Mouse (Mus musculus): Measurements from ENCODE around the gene Dram1. TPM values are rescaled to one million over a fixed set of nuclear protein-coding genes. Genes with fewer than 3 reads are reported as not detected.

Gene Dram1
- polyA plus RNA-seq, 1 experiment from 2014 or later = 2.7 TPM

DNA sequence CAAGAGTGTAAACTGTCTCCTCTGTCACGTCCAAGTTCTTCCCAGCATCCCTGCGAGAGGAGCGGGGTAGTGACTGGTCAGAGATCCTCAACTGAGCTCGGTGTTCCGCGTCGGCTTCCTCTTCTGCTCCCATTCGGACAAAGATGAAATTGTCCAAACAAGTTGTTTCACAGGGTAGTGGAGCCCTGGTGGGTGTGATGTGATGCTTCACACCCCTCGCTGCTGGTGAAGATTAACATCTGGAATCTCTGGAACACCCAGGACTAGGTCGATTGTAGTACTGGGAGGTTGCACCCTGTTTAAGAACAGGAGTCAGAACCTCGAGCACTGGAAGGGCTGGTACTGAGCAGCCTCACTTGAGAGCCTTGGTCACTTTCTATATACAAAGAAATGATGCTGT lies 75.8 kb downstream of the Dram1 start:
- in situ Hi-C loops (cut with MboI; ENCODE audit: low pct_unique_long_range_greater_than_20kb) = loop anchor here (5.0 to 10.0 kb wide), 3 partner anchors 138 to 651 kb away; partner anchors contain the start of gene Igf1
- TF ChIP-seq CTCF (IDR thresholded peaks at IDR 0.05) = no peak
- DNase-seq (ENCODE audit: low read depth, low spot score) (no peak), ATAC-seq (no peak)
- ChIA-PET POLR2A (no interaction called here), CTCF (interaction anchor here (2.0 kb wide), 1 partner anchor 707 kb away, joined by 8 read pairs; no protein-coding TSS in a partner anchor)
- no peaks in the 10 kb centered on the region for H3K27me3 ChIP-seq

DNA sequence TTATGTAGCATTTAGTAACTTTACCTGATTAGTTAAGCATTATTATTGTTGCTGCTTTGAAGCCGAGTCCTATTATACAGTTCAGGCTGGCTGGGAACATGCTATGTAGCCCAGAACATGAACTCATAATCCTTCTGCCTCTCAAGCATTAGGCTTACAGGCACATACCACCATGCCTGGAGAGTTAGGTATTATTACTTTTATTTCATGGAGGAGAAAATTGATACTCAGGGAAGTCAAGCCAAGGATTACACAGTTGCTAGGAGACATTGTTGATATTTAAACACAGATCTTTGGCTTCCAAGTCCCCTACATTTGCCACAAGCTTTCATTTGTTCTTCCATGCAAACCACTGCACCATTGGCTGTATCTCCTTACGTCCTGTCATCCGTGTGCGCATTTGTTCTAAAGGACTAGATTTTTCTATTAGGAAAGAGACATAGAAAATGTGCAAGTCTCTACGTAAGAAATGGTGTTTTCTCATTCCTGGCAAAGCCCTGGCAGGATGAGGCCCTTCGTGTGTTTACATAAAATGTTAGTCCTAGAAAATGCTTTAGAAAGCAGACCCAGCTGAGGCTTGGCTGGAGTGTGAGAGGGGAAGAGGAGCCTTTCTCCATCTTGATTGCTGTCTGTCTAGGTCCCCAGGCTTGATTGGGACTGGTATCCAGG lies 76.9 kb downstream of the Dram1 start:
- TF ChIP-seq CTCF (IDR thresholded peaks at IDR 0.05) = no peak
- ChIA-PET CTCF (no interaction called here), POLR2A (interaction anchor here (0.6 kb wide), 1 partner anchor 128 kb away, joined by 3 read pairs; no protein-coding TSS in a partner anchor)
- DNase-seq (ENCODE audit: low read depth, low spot score) (no peak), ATAC-seq (no peak)
- no peaks in the 10 kb centered on the region for H3K27me3 ChIP-seq
- in situ Hi-C loops (cut with MboI; ENCODE audit: low pct_unique_long_range_greater_than_20kb) = loop anchor here (5.0 to 10.0 kb wide), 3 partner anchors 137 to 650 kb away; partner anchors contain the start of gene Igf1

DNA sequence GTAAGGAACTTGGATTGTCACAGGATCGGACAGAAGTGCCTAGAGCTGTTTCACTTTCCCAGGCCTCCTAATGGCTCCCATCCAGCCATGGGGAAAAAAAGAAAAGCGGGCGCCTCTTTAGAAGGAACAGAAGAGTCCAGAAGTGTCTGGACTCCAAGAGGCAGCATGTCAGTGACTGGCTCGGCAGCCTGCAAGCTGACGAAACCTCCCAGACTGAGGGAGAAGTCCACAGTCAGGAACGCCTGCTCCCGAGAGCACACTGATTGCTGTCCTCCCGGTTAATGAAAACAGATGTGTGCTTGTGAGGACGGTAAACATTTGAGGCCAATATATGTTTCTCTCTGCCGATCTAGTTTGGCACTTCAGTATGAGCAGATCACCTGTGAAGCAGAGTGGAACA lies 81.9 kb downstream of the Dram1 start:
- DNase-seq (ENCODE audit: low read depth, low spot score) (no peak), ATAC-seq (no peak)
- CTCF ChIA-PET = no interaction called here
- no peak for TF ChIP-seq CTCF (IDR thresholded peaks at IDR 0.05)
- POLR2A ChIA-PET = no interaction called here
- in situ Hi-C loops (cut with MboI; ENCODE audit: low pct_unique_long_range_greater_than_20kb) = no loop called here
- H3K27me3 ChIP-seq = no peaks in the 10 kb centered on the region

DNA sequence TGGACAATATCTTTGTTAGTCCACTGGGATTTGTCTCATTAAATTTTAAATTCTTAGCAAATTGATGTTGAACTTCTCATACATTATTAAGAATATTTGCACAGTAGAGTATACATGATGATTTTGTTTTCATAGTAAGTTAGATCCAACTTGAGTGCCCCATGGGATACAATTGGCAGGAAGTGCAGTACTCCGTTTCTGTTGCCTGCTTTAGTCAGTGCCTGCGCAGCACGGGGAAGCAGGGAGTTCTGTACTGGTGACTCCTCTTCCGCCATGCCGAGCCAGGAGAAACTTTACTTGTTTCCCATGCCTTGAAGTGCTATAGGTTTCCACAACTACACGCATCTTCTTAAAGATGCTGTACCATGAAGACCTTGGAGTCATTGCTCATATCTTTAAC lies 83.8 kb downstream of the Dram1 start:
- DNase-seq (ENCODE audit: low read depth, low spot score) = no peak

DNA sequence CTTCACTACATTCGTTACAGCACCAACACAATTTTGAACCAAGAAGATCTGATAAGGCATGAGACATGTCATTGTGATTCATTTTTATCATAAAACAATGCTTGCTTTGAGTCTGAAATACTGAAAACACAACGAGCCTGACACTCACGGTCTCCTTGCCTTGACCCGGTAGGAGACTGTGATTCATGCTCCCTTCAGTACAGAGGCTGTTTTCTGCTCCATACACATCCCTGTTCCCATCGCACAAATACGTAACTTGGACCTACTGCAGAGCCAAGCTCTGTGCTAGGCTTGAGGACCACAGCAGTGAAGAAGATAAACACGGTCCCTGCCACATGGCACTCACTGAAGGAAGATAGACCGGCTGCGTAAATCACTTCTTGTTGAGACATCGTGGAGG lies 90.8 kb downstream of the Dram1 start:
- no peaks in the 10 kb centered on the region for H3K27me3 ChIP-seq
- ATAC-seq (no peak), DNase-seq (ENCODE audit: low read depth, low spot score) (no peak)
- ChIA-PET CTCF (no interaction called here), POLR2A (no interaction called here)
- TF ChIP-seq CTCF (IDR thresholded peaks at IDR 0.05) = no peak
- in situ Hi-C loops (cut with MboI; ENCODE audit: low pct_unique_long_range_greater_than_20kb) = no loop called here

More for the DNA sequence above, 83.8 kb downstream of the Dram1 start:
- H3K27me3 ChIP-seq = no peaks in the 10 kb centered on the region
- ChIA-PET POLR2A (no interaction called here), CTCF (no interaction called here)
- TF ChIP-seq CTCF (IDR thresholded peaks at IDR 0.05) = no peak
- ATAC-seq = no peak
- in situ Hi-C loops (cut with MboI; ENCODE audit: low pct_unique_long_range_greater_than_20kb) = no loop called here

DNA sequence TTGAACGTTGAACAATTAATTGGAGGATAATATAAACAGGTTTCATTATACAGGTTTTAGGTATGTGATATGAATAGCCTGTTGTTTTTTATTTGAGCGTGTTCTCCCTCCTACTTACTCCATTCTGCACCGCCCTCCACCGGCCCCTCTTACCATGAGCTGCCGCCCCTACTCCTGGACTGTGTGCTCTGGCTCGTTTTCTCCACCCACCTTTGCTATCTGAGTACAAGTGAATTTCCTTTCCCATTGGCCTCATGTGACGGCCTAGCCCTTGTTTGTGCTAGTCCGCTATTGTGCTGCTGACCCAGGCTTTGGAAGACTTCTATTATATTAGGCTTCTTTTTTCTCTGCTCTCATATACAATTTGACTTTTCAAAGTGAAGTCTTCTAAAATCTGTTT lies 91.6 kb downstream of the Dram1 start:
- DNase-seq (ENCODE audit: low read depth, low spot score) (no peak), ATAC-seq (no peak)
- no peaks in the 10 kb centered on the region for H3K27me3 ChIP-seq
- ChIA-PET POLR2A (no interaction called here), CTCF (no interaction called here)
- no peak for TF ChIP-seq CTCF (IDR thresholded peaks at IDR 0.05)
- in situ Hi-C loops (cut with MboI; ENCODE audit: low pct_unique_long_range_greater_than_20kb) = no loop called here

DNA sequence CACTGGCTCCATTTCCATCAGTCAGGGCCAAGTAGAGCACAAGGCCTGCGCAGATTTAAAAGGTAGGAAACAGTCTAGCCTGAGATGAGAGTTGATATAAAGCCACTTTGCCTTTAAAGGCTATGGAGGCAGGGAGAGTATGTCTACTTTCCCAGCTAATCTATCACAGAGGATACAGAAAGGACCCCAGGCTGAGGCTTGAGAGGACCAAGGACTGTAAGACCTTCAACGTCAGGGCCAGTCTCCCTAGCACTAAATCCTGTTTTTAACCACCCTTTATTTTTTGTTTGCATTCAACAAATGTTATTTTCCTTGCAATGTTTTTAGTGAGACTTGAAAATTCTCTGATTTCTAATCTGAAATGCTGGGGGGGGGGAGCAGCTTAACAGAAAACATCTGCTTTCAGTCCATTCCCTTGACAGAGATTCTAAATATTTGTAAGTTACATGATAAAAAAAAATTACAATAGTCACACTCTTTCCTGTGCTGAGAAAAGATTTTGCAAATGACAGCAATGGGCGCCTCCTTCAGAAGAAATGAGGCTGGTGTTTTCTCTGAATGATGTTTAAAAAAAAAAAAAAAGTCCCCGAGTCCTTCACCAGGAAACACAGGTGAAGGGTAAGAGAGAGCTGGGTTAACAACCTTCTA lies 94.4 kb downstream of the Dram1 start:
- no peak for TF ChIP-seq CTCF (IDR thresholded peaks at IDR 0.05)
- ChIA-PET POLR2A (interaction anchor here (0.7 kb wide), 1 partner anchor 57 kb away, joined by 3 read pairs; no protein-coding TSS in a partner anchor), CTCF (no interaction called here)
- in situ Hi-C loops (cut with MboI; ENCODE audit: low pct_unique_long_range_greater_than_20kb) = no loop called here
- no peaks in the 10 kb centered on the region for H3K27me3 ChIP-seq
- DNase-seq (ENCODE audit: low read depth, low spot score) = no peak
- no peak for ATAC-seq

DNA sequence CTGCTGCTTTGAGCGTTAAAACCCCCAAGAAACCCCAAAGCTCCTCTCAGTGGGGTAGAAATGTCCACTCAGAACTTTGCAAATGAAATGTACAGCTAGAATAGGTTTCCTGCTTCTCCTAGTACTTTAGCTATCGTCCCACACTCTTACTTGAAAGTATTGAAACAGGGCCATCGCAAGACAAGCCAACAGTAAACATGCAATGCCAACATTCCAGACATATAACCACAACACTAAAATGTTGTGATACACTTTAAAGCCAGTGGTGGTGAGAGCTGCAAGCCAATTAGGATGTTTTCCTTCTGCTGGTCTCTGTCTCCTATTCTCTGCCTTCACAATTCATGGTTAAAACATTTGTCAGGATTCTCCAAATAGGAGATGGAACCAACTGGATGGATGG lies 97.2 kb downstream of the Dram1 start:
- in situ Hi-C loops (cut with MboI; ENCODE audit: low pct_unique_long_range_greater_than_20kb) = no loop called here
- no peaks in the 10 kb centered on the region for H3K27me3 ChIP-seq
- ATAC-seq (no peak), DNase-seq (ENCODE audit: low read depth, low spot score) (no peak)
- ChIA-PET CTCF (no interaction called here), POLR2A (no interaction called here)
- no peak for TF ChIP-seq CTCF (IDR thresholded peaks at IDR 0.05)

DNA sequence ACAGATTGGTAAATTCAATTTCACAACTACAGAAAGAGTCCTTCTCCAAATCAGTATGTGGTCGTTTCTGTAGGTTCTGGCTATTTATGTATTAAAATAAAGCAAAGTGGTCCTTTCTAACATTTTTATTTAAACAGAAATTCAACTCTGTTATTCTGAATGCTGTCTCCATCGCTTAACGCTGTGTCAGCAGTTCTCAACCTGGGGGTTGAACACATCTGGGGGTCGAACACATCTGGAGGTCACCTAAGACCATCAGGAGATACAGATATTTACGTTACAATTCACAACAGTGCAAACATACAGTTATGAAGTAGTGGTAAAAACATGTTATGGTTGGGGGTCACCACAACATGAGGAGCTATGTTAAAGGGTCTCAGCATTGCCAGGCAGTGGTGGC lies 104.8 kb downstream of the Dram1 start:
- ChIA-PET CTCF (no interaction called here), POLR2A (no interaction called here)
- ATAC-seq = no peak
- no peaks in the 10 kb centered on the region for H3K27me3 ChIP-seq
- no peak for TF ChIP-seq CTCF (IDR thresholded peaks at IDR 0.05)
- DNase-seq (ENCODE audit: low read depth, low spot score) = no peak
- in situ Hi-C loops (cut with MboI; ENCODE audit: low pct_unique_long_range_greater_than_20kb) = no loop called here

Other genes starting within 250 kb of the Dram1 start
- 7.0 TPM for gene Parpbp, start 232.1 kb downstream of the Dram1 start, polyA plus RNA-seq (2021)
- 32.5 TPM for gene Nup37, start 232.1 kb downstream of the Dram1 start, polyA plus RNA-seq (2021)
- 83.5 TPM for gene Washc3, start 178.0 kb downstream of the Dram1 start, polyA plus RNA-seq (2021)
- gene Gnptab, start 52 bp upstream of the Dram1 start, polyA plus RNA-seq (2021) = 26.3 TPM
- gene Sycp3, start 80.5 kb upstream of the Dram1 start, polyA plus RNA-seq (2021) = not detected
- gene Chpt1, start 125.0 kb upstream of the Dram1 start, polyA plus RNA-seq (2021) = 61.1 TPM
- not detected for gene Mybpc1, start 226.1 kb upstream of the Dram1 start, polyA plus RNA-seq (2021)

Data from Patski (cell line).